Mouse (Mus musculus): ENCODE results near the gene Anks1. TPM values are rescaled to one million over a fixed set of nuclear protein-coding genes. Genes with fewer than 3 reads are reported as not detected.

The Anks1 gene
- polyA plus RNA-seq (2012; rRNA removed), result 7.5 and 9.6 TPM in 2 replicates

GRCm38 (mm10) chr17:27908888-27909621, at the start of gene Anks1:
Gene Anks1, plus strand, starts transcription at chr17:27909306.

GRCm38 (mm10) chr17:27909622-27910500, 755 bp downstream of the Anks1 start, which contains the start of gene Taf11:
Gene Taf11, minus strand, starts transcription at chr17:27909844.

GRCm38 (mm10) chr17:28080045-28080816, 171.1 kb downstream of the Anks1 start, which contains the start of gene Tcp11:
Gene Tcp11, minus strand, starts transcription at chr17:28080639.

Other genes starting within 250 kb of the Anks1 start
- gene Spdef, start 180.4 kb upstream of the Anks1 start, polyA plus RNA-seq (2012; rRNA removed), result 0.04 and 0.05 TPM in 2 replicates
- gene D17Wsu92e, start 88.7 kb upstream of the Anks1 start, polyA plus RNA-seq (2012; rRNA removed), result 27.7 and 29.9 TPM in 2 replicates
- 59.6 and 73.4 TPM in 2 replicates for gene Snrpc, start 71.2 kb upstream of the Anks1 start, polyA plus RNA-seq (2012; rRNA removed)
- gene Uhrf1bp1, start 52.9 kb upstream of the Anks1 start, polyA plus RNA-seq (2012; rRNA removed), result 4.3 and 5.4 TPM in 2 replicates
- gene Taf11, start 538 bp downstream of the Anks1 start, polyA plus RNA-seq (2012; rRNA removed), result 12.1 and 13.3 TPM in 2 replicates
- gene Tcp11, start 171.3 kb downstream of the Anks1 start, polyA plus RNA-seq (2012; rRNA removed), result 0.07 and 0.09 TPM in 2 replicates
- 0.22 and 0.28 TPM in 2 replicates for gene Scube3, start 232.8 kb downstream of the Anks1 start, polyA plus RNA-seq (2012; rRNA removed)

Measured in liver, embryonic 18 days (tissue).